Mouse (Mus musculus) erythroblast, embryonic 14.5 days (primary cell): Measurements from ENCODE around the gene Zzef1.

Experiments used
- GATA1 ChIP-seq: IDR thresholded peaks from 2 replicates; pipeline ENCODE4 v1.6.1; 2012; ENCODE audit warnings: low read length, inconsistent platforms, mixed read lengths
- TAL1 ChIP-seq: IDR thresholded peaks from 3 replicates; pipeline ENCODE4 v1.6.1; 2012; ENCODE audit warnings: low read length, inconsistent platforms, mixed read lengths

GRCm38 (mm10) chr11:72816859-72817258 lies 20.8 kb downstream of the Zzef1 start:
- TF ChIP-seq TAL1, result no peak
- TF ChIP-seq GATA1, result no peak
